Mouse (Mus musculus): ENCODE measurements around the gene Naa15.
"Not testable (repeated sequence)": the region's sequence is repeated elsewhere in the genome, so short reads cannot be mapped to it uniquely, and the experiment has no call there.

- TF ChIP-seq POLR2A (IDR thresholded peaks at IDR 0.05; ENCODE audit: control insufficient read depth, low read depth, low read length); CTCF (IDR thresholded peaks at IDR 0.05; ENCODE audit: control insufficient read depth, insufficient read depth, insufficient replicate concordance, low read depth, low read length): not testable (repeated sequence)
Measured at GRCm38 (mm10) chr3:51393018-51393417, 21.9 kb upstream of the Naa15 start.
